Mouse (Mus musculus) frontal cortex, adult (tissue): ENCODE results near the gene Olfr1396.
A peak's percentile ranks its signal among the peaks of the same experiment; 100 is the strongest.

ENCODE experiments used
- ATAC-seq: cut with Nextera tagmentation; 2 replicates; pipeline ENCODE4 v1.9.2; 2017; ENCODE audit warnings: mild to moderate bottlenecking, moderate library complexity, mixed read lengths; ENCODE audit not compliant: low TSS enrichment

Olfr1396 gene

DNA sequence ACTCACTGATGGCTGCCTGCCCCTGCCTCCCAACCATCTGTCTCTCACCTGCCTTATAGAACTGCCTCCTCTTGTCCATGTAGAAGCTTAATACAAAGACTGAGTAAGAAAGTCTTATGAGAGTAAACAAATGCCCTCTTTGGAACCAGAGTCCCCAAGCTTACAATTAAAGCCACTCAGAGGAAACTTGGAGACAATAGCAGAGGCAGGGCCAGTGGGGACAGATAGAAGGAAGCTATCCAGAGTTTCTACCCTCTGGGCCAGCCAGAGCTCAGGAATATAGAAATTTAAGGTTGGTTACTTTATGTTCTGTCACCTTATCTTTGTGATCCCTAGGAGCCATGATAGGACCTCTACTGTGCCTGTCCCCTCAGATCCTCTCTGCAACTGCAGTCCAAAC lies at the start of gene Olfr1396:
TSS of gene Olfr1396 (minus strand) at position 101 of the 400 bp plus-strand sequence.
- ATAC-seq = no peak

DNA sequence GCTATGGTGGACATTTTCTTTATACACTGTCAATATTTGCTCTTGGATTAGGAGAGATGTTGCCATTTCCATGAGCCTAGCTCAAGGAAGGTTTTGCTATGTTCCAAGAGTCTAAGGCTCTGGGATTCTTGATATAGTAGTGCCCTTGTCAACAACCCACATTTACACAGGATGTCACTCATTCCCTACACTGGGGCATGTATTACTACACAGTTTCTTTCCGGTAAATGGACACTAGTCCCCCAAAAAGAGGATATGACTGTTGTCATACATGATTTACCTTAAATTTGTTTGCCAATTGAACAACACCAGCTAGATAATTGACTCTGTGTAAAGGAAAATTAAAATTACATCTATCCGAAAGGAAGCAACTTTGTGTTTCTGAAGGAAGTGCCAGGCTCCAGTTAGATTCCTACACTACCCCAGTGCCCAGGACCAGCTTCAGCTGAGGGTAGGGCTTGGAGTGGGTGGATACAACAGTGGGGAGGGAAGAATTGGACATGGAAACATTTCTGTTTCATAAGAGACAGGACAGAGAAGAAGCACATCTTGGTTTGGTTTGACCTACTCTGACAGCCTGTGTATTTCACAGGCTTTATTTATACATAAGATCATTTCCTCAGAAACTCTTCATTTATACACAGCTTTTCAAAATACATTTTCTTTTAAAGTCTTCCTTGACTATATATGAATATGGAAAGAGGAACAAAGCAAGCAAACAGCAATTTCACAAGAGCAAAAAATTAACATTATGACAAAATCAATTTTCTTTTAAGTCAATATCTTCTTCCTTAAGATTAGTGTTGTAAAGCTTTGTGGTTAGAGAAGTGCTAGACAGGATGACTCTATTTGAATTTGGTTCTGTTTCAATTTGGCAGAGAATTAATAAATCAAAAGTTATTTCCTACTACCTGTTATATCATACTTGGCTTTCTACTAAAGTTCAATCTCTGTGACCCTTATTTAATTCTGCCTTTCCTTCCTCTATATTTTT lies 42.4 kb upstream of the Olfr1396 start:
- ATAC-seq = no peak

- no peak for ATAC-seq
Measured at GRCm38 (mm10) chr11:49154077-49154476, 39.4 kb upstream of the Olfr1396 start, which contains the start of gene Olfr1394. Gene Olfr1394 (plus strand): TSS chr11:49154377.

DNA sequence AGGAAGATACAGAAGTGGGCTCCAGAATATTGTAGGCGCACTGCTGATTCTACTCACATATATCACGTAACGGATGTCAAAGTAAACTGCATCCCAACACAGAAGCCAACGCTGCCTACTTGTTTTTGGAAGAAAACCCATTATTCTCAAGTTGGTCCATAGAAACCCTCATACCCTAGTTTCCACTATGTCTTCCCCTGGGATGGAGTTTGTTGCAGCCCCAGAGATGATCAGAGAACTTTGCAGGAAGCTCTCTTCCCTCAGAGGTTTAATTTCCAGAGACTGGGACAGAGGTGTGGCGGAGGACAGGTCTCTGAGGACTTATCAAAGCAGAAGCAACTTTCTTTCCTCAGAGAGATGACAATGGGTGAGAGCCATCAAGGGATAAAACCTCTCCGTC lies 27.3 kb upstream of the Olfr1396 start, which contains the start of gene Olfr1395:
TSS of gene Olfr1395 (plus strand) at position 301 of the 400 bp plus-strand sequence.
- no peak for ATAC-seq

DNA sequence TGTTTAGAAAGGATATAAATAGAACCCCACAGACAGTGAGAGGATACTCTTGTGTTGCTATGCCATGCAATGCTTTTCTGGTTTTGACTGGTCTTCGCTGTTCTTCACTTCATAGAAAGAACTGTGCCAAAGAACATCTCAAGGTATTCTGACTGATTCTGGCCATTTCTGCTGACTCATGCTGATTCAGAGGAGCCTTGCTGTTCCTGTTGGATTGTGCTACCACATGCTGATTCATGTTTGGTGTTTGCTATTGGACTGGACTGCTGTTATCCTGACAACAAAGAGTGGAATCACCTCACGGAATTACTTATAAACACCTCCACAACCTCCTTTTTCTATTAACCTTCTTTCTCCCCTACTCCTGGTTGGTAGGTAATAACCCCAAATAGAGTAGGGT lies 9.5 kb upstream of the Olfr1396 start:
- peak; percentile 86 for ATAC-seq

- no peak for ATAC-seq
Measured at GRCm38 (mm10) chr11:49119635-49120034, 5.0 kb upstream of the Olfr1396 start.

GRCm38 (mm10) chr11:49114158-49114557 lies 516 bp downstream of the Olfr1396 start:
- no peak for ATAC-seq

GRCm38 (mm10) chr11:49112624-49113219 lies 2.0 kb downstream of the Olfr1396 start:
- ATAC-seq = peak; percentile 66

DNA sequence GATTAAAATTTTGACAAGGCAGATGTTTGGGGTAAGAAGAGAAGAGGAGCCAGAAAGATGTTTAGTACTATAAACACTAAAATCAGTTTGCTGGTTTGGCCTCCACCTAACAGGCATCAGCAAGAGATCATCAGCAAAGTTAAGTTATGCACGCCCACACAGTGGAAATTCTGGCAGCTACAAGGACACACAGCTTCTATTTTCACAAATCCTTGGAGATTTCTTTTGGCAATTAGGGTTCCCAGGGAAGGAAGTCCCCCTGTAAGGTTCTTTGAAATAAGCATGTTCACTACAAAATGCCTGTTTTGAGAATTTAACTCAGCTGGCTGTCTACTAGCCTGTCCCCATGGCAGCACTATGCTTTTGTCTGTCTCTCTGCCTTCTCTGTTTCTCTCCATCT lies 3.7 kb downstream of the Olfr1396 start:
- peak; percentile 56 for ATAC-seq

GRCm38 (mm10) chr11:49108833-49109232 lies 5.8 kb downstream of the Olfr1396 start:
- ATAC-seq = peak; percentile 76

DNA sequence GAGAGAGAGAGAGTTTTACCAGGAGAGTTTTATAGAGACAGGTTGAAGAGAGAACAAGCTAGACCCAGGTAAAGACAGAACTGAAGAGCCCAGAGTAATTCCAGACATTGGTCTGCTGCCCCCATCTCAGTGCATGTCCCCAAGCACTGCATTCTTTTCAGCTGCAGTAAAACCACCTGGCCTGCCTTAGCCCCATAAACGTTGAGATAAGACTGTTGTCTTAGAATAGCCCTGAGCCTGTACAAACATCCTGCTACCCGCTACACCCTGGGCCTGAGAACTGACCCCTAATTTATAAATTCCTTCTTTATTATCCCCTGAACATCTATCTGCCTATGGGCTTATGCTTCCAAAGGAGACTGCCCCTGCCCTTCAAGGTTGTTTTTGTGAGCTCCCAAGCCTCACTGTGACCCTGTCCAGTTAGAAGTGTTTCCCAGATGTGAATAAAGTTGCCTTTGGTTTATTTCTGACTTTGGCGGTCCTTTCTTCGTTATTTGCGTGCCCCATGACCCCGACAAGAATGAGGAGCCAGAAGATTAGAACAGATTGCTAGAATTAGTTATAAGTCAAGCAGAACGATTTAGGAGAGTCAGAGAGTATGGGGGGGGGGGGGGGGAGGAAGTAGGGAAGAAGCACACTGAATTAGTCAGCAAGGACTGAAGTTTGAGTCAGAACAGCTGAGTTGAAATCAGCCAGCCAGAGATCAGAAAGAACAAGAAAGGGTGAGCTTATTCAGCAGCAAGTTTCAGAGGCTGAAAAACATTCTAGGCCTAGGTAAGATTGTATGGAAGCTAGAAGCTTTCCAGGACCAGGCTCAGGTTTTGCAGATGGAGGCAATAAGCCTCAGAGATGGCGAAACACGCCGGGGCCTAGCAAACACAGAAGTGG lies 6.8 kb downstream of the Olfr1396 start:
- no peak for ATAC-seq

DNA sequence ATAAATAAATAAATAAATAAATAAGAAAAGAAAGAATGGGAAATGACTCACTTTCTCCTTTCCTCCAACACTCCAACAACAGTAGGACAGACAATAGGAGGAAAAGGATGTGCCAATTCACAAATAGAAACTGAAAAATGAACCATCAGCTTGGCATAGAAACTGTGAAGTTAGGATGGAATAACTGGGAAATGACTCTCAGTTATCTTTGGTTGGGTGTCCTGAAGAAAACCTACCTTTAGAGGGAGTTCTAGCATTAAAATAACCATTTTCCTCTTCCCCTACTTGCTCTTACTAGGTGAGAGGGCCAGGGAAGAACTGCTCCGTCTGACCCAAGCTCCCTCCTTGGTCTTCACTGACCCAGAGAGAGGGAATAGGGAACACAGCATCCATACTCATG lies 8.9 kb downstream of the Olfr1396 start:
- ATAC-seq = no peak

GRCm38 (mm10) chr11:49103047-49103693 lies 11.5 kb downstream of the Olfr1396 start:
- peak; percentile 96 for ATAC-seq

- no peak for ATAC-seq
Measured at GRCm38 (mm10) chr11:49101500-49101899, 13.2 kb downstream of the Olfr1396 start.

- ATAC-seq = no peak
Measured at GRCm38 (mm10) chr11:49100409-49100808, 14.3 kb downstream of the Olfr1396 start.

- no peak for ATAC-seq
Measured at GRCm38 (mm10) chr11:49095367-49095766, 19.3 kb downstream of the Olfr1396 start.

- no peak for ATAC-seq
Measured at GRCm38 (mm10) chr11:49093861-49094660, 20.6 kb downstream of the Olfr1396 start.

- ATAC-seq = no peak
Measured at GRCm38 (mm10) chr11:49092786-49093185, 21.9 kb downstream of the Olfr1396 start.

GRCm38 (mm10) chr11:49092053-49092586 lies 22.6 kb downstream of the Olfr1396 start:
- ATAC-seq = no peak

DNA sequence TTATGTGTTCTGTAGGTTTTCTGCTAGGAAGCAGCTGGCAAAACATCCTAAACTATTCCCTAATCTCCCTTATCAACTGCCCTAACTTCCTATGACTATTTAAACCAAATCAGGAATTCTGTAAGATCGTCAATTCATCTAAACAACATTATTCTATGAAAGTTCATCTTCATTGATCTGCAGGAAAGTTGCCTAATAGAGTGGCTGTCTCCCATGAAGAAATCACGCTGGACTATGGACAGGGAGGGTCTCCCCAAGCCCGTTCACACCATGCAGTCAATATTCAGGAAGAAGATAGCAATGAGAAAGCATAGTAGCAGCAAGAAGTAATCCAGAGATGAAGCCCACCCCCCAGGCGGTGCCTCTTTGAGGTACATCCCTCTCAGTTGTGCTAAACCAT lies 23.5 kb downstream of the Olfr1396 start:
- no peak for ATAC-seq
